Mouse (Mus musculus) kidney, postnatal 0 days (tissue): ENCODE data around the gene Mbd5. TPM values are rescaled to one million over a fixed set of nuclear protein-coding genes. Genes with fewer than 3 reads are reported as not detected.

Experiments
- ATAC-seq: fragments of 200-750 bp; cut with Nextera tagmentation; replicated peaks from 2 replicates; pipeline ENCODE4 v1.8.0; 2017; ENCODE audit warnings: low read depth, moderate number of reproducible peaks, moderate TSS enrichment, moderate library complexity; ENCODE audit not compliant: low FRiP score
- DNase-seq: peaks from one replicate; pipeline ENCODE4 v3.0.0-alpha.2; 2016; ENCODE audit warnings: low spot score
- H3K27ac ChIP-seq: fragments of 300-500 bp; sonication (generic); 2 replicates; pipeline ENCODE4 v1.5.1; 2014; ENCODE audit warnings: mild to moderate bottlenecking
- H3K27me3 ChIP-seq: fragments of 300-500 bp; sonication (generic); 2 replicates; pipeline ENCODE4 v1.6.1; 2014; ENCODE audit warnings: low read length, mixed read lengths; ENCODE audit not compliant: insufficient read depth
- H3K36me3 ChIP-seq: fragments of 300-500 bp; sonication (generic); 2 replicates; pipeline ENCODE4 v1.6.1; 2014; ENCODE audit warnings: low read length, mixed read lengths; ENCODE audit not compliant: insufficient read depth
- H3K4me1 ChIP-seq: fragments of 300-500 bp; sonication (generic); replicated peaks from 2 replicates; pipeline ENCODE4 v1.6.1; 2014; ENCODE audit warnings: antibody characterized with exemption, low read length, mixed read lengths; ENCODE audit not compliant: insufficient read depth
- H3K4me2 ChIP-seq: fragments of 300-500 bp; sonication (generic); 2 replicates; pipeline ENCODE4 v1.6.1; 2014; ENCODE audit warnings: mild to moderate bottlenecking, low read length, moderate library complexity, mixed read lengths
- H3K4me3 ChIP-seq: fragments of 300-500 bp; sonication (generic); replicated peaks from 2 replicates; pipeline ENCODE4 v1.5.1; 2014; ENCODE audit warnings: low read depth, low read length
- H3K9ac ChIP-seq: fragments of 300-500 bp; sonication (generic); 2 replicates; pipeline ENCODE4 v1.6.1; 2014; ENCODE audit warnings: low read depth, low read length
- H3K9me3 ChIP-seq: fragments of 300-500 bp; sonication (generic); replicated peaks from 2 replicates; pipeline ENCODE4 v1.6.1; 2016; ENCODE audit warnings: low read length, inconsistent platforms, mixed read lengths
- CTCF ChIP-seq: IDR thresholded peaks from 2 replicates; pipeline ENCODE4 v1.5.1; 2016; ENCODE audit warnings: antibody characterized with exemption, low read depth, mild to moderate bottlenecking, moderate library complexity
- WGBS: fragments of 180-500 bp; shearing (Covaris S2); extraction: QIAGEN DNeasy Blood & Tissue Kit; methylation state at CpG from one replicate; pipeline ENCODE4 v1.1.7; 2014; 5-methylcytosine and 5-hydroxymethylcytosine counted together
- polyA plus RNA-seq: library from polyadenylated mRNA; unstranded; fragments of >200 nt; fragmentation: Nextera tagmentation; extraction: Ambion mirVana; gene quantifications from 2 replicates; pipeline ENCODE4 v1.2.1, GENCODE M21; 2015

The Mbd5 gene
- polyA plus RNA-seq, 1 experiment from 2014 or later, result 16.9 TPM

DNA sequence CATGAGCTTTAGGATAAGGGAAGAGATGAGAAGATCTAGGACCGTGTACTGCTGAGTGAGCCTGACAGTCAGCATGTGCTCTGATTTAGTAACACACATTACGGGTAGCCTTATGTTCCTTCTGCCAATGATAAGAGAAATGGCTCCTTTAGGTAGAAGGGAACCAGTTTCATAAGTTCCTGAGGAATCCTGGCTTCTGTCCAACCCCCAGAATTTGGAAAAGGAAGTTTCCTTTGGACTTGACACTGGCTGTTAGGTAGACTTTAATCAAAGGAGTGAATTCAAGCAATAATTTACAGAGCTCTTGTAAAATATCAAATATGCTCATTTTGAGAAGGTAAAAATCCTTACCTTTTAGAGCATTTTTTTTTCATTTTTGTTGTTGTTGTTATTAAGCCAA is 396.5 kb downstream of the Mbd5 start:
- ATAC-seq (no peak), DNase-seq (no peak)
- TF ChIP-seq CTCF, result no peak
- 52% methylated on average over 2 of the region's 2 CpGs for WGBS
- H3K4me1 ChIP-seq, result no peaks in the 10 kb centered on the region
- H3K9ac ChIP-seq, result no peak overlapping the region
- H3K27ac ChIP-seq, result no peak overlapping the region
- no peaks in the 10 kb centered on the region for H3K9me3 ChIP-seq
- no peaks in the 10 kb centered on the region for H3K27me3 ChIP-seq
- no peak overlapping the region for H3K4me2 ChIP-seq
- H3K4me3 ChIP-seq, result no peak overlapping the region
- no peaks in the 10 kb centered on the region for H3K36me3 ChIP-seq

- Histone ChIP-seq H3K4me1 (no peaks in the 10 kb centered on the region), H3K9ac (no peak overlapping the region), H3K4me3 (no peak overlapping the region), H3K27ac (no peak overlapping the region), H3K27me3 (no peaks in the 10 kb centered on the region), H3K4me2 (no peak overlapping the region), H3K9me3 (no peaks in the 10 kb centered on the region), H3K36me3 (no peaks in the 10 kb centered on the region)
- TF ChIP-seq CTCF, result no peak
- peak; percentile 73 for DNase-seq
- WGBS, result 28% methylated on average over 5 of the region's 5 CpGs
- ATAC-seq, result peak; percentile 100
Measured at GRCm38 (mm10) chr2:49349813-49350212, 400.5 kb downstream of the Mbd5 start.

GRCm38 (mm10) chr2:49350852-49351251 is 401.5 kb downstream of the Mbd5 start:
- Histone ChIP-seq H3K27me3 (no peaks in the 10 kb centered on the region), H3K4me2 (no peak overlapping the region), H3K36me3 (no peaks in the 10 kb centered on the region), H3K9me3 (no peaks in the 10 kb centered on the region), H3K4me3 (no peak overlapping the region), H3K9ac (no peak overlapping the region), H3K27ac (no peak overlapping the region), H3K4me1 (no peaks in the 10 kb centered on the region)
- DNase-seq (no peak), ATAC-seq (no peak)
- TF ChIP-seq CTCF, result no peak
- WGBS, result 94% methylated on average over 4 of the region's 4 CpGs

GRCm38 (mm10) chr2:49354066-49354465 is 404.8 kb downstream of the Mbd5 start:
- Histone ChIP-seq H3K27ac (no peak overlapping the region), H3K9me3 (no peaks in the 10 kb centered on the region), H3K27me3 (no peaks in the 10 kb centered on the region), H3K9ac (no peak overlapping the region), H3K4me3 (no peak overlapping the region), H3K4me1 (no peaks in the 10 kb centered on the region), H3K36me3 (no peaks in the 10 kb centered on the region), H3K4me2 (no peak overlapping the region)
- ATAC-seq (no peak), DNase-seq (no peak)
- WGBS, result 92% methylated on average over 1 of the region's 1 CpGs
- TF ChIP-seq CTCF, result no peak

GRCm38 (mm10) chr2:49355867-49356266 is 406.6 kb downstream of the Mbd5 start:
- Histone ChIP-seq H3K4me3 (no peak overlapping the region), H3K4me1 (no peaks in the 10 kb centered on the region), H3K4me2 (no peak overlapping the region), H3K27ac (no peak overlapping the region), H3K9ac (no peak overlapping the region), H3K27me3 (no peaks in the 10 kb centered on the region), H3K36me3 (no peaks in the 10 kb centered on the region), H3K9me3 (no peaks in the 10 kb centered on the region)
- WGBS, result 70% methylated on average over 8 of the region's 8 CpGs
- no peak for TF ChIP-seq CTCF
- DNase-seq (no peak), ATAC-seq (no peak; the same call in 1 of the 2 replicates)

GRCm38 (mm10) chr2:49358128-49358814 is 409.0 kb downstream of the Mbd5 start:
- Histone ChIP-seq H3K4me3 (no peak overlapping the region), H3K36me3 (no peaks in the 10 kb centered on the region), H3K27me3 (no peaks in the 10 kb centered on the region), H3K9me3 (no peaks in the 10 kb centered on the region), H3K9ac (no peak overlapping the region), H3K4me1 (no peaks in the 10 kb centered on the region), H3K27ac (no peak overlapping the region), H3K4me2 (no peak overlapping the region)
- TF ChIP-seq CTCF, result no peak
- DNase-seq (no peak), ATAC-seq (no peak)
- 69% methylated on average over 7 of the region's 7 CpGs for WGBS
